Mouse (Mus musculus): ENCODE data around the gene Lpp.

The Lpp gene

DNA sequence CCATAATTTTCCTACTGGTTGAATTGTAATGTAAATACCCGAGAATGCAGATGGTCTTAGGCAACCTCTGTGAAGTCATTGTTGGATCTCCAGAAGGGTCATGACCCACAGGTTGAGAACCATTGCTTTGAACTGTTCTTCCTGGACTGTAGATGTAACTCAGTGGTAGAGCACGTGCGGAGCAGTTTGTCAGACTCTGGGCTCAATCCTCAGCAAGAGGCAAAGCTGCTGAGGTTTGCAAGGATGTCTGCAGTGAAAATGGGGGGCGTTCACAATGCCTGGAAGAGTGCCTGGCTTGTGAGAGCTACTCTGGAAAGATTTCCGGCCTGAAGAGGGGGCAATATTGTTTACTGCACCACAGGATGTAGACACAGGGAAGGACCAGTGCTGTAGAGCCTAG, 6.2 kb downstream of the Lpp start:
- DNase-seq (ENCODE audit: low spot score in 2 of 2): no peak

DNA sequence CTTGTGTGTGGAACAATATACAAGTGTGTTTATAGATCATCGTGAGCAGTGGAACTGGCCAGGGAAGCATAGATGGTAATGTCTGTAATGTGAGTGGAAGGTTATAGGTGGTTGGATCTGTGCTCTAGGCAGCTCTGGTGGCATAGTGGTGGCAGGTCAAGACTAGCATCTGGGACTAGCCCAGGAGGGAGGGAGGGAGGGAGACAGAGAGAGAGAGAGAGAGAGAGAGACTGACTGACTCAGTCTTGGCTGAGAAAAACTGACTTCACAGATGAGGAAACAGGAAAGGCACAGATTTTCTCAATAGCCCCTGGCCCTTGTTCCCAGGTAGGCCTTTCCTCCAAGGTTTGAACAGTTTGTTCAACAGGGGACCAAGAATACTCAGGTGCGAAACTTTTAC, 7.5 kb downstream of the Lpp start:
- no peak for DNase-seq (ENCODE audit: low spot score in 2 of 2)

DNA sequence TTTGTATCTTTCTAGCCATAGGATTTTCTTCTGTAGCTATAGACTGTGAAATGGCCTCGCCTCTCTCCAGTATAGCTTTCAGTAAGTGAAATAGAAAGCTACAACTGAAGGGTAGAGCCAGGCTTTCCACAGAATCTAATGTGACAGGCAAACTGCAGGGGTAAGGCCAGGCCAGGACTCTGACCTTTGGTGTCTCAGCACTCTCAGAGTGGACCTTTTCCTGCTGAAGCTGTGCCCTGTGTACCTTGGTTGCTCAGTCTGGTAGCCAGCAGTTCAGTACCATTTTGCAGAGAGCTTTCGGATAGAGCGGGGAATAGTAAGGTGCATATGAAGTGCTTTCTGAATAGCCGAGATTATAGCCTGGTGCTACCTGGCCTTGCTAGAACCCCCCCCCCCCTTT, 9.5 kb downstream of the Lpp start:
- no peak for DNase-seq (ENCODE audit: low spot score in 2 of 2)

DNA sequence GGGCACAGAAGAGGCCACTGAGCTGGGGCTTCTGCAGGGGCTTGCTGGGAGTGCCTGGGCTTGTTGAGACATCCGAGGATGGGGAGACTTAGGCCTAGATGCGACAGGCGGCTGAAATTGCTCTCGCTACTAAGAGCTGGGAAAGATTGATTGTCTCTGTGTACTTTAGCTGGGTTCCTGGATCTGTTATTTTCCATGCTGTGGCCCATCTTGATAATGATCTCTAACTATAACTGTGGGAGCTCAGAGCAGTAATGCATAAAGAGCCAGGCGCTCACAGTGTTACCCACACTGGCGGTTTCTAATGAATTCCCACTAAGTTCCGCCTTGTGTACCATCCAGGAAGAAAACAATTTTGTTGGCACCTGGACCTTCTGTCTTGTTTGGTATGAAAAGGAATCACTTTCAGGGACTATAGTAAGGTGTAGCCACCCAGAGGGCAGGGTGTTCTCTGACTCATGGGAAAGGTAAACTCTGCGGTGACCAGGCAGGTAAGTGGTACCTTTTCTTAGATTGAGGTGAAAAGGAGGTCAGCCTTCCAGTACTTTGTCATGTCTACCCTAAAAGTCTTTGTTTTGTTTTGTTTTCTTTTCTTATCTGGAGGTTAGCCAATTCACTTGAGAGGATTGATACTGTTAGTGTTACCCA, 10.6 kb downstream of the Lpp start:
- no peak for DNase-seq (ENCODE audit: low spot score in 2 of 2)

DNA sequence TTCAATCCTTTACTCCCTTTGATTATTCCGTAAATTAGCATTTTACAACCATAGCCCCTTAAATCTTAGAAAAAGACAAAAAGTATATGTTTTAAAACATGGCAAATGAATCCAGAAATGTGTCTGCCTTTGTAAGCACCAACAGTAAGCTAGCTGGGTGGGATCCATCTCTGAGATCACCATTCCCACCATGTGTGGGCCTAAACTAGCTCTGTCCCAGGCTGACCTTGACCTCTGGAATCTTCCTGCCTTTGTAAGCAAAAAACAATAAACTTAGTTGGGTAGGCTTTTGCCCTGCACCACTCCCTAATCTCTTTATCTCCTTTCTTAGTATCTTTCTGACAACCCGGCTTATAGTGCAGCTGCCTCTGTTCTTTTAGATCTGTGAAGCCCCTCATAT, 13.2 kb downstream of the Lpp start:
- no peak for DNase-seq (ENCODE audit: low spot score in 2 of 2)

DNA sequence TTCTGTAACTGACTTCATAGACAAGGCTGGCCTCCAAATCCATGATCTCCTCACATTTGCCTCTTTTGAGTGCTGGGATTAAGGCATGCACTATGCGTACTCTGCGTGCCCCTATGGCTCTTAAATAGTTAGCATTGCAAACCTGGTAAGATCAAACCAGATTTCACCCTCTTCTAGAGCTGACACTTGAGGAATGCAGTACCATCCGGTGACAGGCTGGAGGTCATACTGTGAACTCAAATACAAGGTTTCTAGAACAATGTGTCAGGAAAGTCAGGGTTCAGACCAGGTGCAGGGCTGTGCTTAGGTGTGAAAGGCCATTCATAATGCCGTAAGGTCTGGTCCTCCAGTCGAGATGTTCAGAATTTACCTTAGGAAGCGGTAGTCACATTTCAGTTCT, 18.0 kb downstream of the Lpp start:
- no peak for DNase-seq (ENCODE audit: low spot score in 2 of 2)

DNA sequence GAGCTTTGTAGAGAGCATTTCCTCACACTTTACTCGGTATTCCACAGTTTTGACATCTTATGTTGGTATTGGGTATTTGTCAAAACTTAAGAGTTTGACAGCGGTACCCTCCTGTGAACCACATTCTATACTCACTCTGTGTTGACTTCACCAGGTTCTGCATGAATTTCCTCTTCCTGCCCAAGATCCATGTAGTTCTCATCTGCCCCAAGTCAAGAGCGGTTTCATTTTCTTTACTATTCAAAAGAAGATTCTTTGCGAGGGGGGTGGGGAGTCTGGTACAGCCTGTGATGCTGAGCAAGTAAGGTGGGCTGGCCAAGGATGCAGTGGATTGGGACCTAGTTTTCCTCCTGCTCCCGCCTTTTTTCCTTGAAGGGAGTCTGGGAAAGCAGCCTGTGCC, 18.9 kb downstream of the Lpp start:
- no peak for DNase-seq (ENCODE audit: low spot score in 2 of 2)

DNA sequence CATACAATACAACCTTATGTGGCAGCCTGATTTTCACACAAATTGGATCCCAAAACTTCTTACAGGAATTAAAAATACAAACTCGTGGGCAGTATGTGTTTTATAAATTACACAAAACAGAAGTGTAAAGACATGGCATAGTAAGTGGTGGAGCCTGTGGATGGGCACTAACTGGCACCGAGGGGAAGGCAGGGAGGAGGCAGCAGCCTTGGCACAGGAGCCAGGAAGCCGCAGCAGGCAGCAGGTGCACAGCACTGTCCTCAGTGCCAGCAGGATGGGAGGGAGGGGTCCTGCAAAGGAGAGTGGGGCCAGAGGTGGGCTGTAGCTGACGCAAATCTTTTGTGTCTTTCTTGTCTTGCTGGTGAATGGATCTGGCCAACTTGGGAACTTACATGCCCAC, 19.8 kb downstream of the Lpp start:
- DNase-seq (ENCODE audit: low spot score in 2 of 2): no peak

DNA sequence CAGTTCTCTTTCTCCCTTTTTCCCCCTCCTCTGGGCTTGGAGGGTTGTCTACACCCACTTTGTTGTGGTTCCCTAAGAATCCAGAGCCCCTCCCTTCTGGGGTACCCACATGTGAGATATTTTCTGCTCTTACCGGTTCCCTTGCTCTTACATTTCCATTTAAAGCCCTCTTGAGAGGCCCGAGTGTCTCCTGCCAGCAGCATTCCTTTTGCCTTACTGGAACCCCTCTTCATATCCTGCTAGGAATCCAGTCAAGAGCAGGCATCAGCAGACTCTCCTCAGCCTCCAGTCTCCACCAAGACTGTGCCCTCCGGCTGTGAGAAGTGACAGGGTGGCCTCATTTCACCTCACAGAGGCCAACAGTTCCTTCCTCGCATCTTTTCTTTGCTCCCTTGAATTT, 24.7 kb downstream of the Lpp start:
- DNase-seq (ENCODE audit: low spot score in 2 of 2): no peak

DNA sequence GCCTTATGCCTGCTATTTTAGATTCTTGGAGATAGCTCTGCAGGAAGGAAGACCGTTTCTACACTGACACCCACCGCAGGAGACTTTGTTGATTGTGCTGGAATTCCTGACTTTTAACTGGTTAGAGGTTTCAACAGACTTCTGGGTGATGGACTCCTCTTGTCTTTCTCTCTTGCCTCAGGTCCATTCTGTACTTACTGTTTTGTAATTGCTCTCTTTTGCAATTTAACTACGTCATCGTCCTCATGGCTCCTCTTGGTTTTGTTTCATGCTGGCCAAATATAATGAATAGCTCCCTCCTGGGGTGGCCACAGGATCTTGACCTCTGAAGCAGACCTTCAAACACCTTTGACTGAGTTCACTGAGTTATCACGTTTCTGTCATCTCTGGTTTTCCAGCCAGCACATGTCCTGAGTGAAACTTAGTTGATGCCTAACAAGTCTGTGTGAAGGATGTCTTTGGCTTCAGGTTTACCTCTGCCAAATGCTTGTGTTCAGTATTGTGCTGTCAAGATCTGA, 27.4 kb downstream of the Lpp start:
- no peak for DNase-seq (ENCODE audit: low spot score in 2 of 2)

DNA sequence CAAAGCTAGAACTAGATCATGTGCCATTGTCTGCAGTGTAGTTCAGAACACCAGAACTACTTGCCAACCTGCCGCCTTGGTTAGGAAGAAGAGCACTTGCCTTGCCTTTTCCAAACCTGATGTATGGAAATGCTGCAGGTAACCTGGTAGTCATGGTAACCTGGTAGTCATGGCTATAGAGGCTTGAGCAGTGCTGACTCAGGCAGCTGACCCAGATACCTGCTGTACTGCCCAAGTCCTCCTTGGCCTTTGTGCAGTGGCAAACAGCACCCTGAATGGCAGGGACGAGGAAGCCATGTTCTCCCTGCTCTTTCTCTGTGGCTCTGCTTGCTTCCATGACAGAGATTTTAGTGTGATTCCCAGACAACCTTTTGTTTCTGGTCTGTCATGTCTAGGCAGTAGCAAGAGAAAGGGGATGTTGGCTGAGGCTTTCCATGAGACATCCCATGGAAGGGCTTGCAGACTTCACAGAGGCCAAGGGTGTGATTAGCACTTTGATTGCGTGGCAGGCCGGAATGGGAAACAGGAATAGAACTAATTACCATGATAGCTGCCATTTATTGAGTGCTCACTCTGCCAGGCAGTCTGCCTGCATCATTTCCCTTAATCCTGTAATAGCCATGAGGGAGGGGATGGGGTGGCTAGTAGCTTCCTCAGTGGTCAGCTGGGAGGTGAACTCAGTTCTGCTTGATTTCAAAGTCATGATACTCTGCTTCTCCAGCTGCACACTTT, 28.5 kb downstream of the Lpp start:
- no peak for DNase-seq (ENCODE audit: low spot score in 2 of 2)

DNA sequence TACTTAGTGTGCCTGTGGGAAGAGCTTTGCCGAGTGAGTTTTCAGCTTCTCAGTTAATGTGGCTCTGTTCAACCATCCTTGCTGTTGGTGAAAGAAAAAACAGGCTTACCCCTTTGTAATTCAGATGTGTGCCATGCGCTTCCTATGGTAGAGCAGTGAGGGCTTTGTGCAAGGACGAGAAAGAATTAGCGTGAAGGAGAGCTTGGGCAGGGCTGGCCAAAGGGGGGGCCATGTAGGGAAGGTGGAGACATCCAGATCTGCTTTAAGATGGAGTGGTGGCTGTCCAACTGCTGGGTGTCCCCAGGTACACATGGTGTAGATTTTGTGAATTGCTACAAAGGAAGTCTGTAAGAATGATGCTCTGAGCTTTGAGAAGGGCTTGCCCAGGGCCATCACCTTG, 29.9 kb downstream of the Lpp start:
- DNase-seq (ENCODE audit: low spot score in 2 of 2): no peak

DNA sequence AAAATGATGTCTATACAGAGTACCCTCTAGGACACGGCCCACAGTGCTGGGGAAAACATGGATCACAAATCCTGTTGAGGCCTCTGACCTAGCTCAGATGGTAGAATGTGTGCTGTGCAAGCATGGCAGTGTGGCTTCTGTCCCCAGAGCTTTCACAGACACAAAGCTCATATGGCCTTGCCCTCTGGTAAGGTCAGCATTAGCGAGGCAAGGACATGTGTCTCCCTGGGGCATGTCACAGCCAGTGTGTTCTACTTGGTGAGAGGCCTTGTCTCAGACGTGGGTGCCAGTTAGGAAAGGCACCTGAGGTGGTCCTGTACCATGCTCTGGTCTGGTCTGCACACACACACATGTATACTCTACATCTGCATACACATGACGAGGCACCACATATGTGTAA, 30.4 kb downstream of the Lpp start:
- DNase-seq (ENCODE audit: low spot score in 2 of 2): no peak

DNA sequence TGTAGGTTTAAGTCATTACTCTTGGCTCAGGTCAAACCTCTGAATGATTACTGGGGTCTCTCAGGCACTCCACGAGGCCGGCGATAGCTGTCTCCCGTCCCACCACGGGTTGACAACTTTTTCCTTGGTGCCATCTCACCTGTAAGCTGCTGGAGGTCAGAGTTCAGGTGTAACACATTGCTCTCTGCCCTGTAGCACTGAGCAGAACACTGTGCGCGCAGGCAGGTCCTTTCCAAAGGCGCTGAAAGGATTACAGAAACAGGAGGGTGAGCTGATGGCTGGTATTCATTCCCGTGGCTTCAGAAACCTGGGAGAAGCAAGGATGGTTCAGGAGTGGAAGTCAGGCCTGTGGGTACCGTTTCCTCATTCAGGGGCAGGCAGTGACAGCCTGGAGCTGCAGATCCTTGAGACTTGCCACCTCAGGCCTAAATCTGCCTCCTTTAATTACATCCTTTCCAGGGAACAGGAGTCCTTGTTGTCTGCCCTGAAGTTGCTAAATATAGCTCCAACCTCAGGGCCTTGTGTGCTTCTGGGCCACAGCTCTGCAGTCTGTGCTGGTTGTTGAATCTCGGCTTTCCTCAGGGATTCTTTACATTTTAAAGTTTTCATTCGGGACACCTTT, 31.2 kb downstream of the Lpp start:
- no peak for DNase-seq (ENCODE audit: low spot score in 2 of 2)

DNA sequence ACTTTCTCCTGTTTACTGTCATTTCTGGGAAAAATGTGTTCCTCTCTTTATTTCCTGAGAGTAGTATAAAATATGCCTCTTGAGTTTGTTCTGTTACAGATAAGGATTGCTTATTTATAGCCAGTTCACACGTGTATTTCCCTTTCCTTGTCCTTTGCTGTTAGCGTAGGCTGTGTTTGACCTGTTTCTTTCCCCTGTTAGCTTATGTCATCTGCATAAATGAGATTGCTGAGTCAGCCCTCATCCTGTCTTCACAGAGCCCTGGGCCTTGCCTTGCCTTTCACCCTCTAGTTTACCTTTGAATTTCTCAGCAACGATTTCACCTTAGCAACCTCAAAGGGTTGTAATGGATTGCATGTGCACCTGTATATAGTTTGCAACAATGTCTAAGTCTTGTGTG, 32.5 kb downstream of the Lpp start:
- no peak for DNase-seq (ENCODE audit: low spot score in 2 of 2)

DNA sequence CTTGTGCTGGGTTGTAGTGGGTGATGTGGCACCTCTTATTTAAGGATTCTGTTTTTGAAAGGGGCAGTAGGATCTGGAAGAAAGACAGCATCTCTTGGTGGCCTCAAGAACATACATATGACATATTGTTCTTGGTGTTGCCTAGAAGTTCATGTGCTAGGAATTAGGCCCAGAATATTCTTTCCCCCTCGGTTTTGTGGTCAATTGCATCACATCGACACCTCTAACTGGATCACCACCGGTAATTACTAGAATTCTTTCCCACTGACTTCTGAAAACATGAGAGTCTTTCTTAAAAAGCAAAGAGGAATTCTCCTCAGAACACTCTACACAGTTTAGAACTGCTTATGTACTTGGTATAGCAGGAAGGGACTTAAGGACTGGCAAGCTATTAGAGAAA, 34.3 kb downstream of the Lpp start:
- DNase-seq (ENCODE audit: low spot score in 2 of 2): no peak

DNA sequence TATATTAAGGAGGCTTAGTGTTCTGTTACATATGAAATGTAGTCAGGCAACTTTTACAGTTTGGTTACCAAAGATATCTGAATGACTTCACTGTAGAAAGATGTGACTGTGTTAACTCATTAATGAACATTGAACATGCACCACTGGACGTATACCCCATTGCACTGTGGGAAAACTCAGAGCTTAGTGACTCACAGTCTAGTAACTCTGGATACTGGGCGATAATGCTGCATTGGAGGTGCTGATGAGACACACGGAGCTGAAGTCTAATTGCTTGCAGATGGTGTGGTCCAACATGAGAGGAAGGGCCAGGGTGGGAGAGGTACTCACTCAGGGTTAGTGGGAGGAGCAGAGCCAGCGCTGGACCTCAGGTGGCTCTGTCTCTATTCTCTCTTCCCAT, 34.7 kb downstream of the Lpp start:
- DNase-seq (ENCODE audit: low spot score in 2 of 2): no peak

DNA sequence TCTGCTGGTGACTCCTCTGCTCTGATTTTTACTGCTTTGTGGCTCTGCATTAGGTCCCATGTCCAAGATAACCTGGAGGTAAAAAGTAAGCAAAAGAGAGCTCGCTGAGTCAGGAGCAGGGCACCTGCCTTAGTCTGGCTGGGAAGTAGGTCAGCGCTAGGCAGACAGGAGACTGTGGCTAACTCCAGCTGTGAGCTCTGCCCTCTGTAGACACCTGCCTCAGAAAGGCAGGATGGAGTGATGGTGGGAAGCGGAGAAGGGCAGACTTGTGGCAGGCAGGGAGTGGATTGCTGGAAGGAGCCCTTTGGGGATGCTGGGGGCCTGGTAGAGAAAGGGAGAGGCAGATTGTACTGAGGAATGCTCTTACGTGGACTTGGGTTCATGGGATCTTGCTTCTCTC, 35.4 kb downstream of the Lpp start:
- DNase-seq (ENCODE audit: low spot score in 2 of 2): no peak

DNA sequence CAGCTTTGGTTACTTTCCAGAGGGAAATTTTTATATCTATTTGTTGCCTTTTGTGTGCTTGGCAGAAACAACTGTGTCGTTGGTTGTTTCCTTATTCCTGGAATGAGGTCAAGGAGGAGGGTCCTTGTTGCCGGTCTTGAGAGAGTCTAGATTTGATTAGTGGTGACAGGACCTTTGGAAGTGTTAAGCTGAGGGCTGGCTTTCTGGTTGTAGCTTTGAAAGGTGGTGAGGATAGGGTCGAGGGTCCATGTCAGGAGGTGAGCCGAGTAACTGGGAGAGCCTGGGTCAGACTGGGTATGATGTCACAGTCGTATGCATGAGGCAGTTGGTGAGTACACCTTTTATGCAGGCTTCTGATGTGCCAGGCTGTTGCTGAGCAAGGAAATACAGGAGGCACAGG, 36.4 kb downstream of the Lpp start:
- DNase-seq (ENCODE audit: low spot score in 2 of 2): no peak

DNA sequence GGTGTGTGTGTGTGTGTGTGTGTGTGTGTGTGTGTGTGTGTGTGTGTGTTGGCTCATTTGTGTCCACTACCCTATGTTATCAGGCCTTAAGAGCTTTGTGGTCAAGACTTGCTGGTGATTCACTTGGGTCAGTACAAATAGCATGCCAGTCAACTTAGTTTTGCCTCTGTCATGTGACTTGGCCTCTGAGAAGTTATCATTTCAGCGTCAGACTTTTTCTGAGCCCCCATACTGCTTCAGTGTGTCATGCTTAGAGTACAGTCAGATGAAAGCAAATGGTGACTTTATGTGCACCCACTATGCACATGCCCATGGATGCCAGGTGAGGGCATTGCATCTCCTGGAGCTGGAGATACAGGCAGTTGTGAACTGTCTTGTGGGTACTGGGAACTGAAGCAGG, 38.5 kb downstream of the Lpp start:
- no peak for DNase-seq (ENCODE audit: low spot score in 2 of 2)

DNA sequence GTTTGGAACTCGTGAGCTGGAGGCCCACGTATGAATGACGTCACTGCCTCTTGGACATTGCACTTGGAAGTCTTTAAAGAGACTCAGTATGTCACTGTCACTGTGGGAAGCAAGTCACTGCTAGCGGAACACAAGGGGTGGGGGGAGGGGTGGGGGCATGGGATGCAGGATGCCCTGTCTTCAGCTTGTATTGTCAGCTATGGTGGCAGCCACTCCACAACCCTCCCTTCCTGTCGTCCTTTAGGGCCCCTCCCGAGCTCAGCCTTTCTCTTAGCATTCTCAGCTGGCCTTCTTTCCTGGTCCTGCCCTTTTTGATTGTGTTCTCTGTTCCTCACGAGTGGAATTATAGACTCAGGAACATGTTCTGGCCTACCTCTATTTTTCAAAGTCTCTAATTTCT, 40.3 kb downstream of the Lpp start:
- DNase-seq (ENCODE audit: low spot score in 2 of 2): no peak

DNA sequence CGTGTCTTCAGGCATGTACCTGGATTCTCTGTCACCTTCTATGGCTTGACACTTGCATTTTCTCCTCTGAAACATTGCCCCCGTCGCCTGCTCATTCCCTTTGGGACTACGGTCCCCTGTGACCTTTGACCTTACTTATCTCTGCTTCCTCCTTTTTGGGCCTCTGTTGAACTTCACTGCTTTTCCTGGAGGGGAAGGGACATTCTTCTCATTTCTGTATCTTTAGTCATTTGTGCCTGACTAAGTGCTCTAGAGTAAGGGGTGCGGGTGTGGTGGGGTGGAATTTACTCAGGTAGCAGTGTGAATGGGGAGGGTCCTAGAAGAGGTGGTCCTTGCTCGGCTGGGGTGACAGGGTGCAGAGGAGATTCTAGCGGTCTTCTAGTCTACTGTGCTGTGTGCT, 40.7 kb downstream of the Lpp start:
- no peak for DNase-seq (ENCODE audit: low spot score in 2 of 2)

DNA sequence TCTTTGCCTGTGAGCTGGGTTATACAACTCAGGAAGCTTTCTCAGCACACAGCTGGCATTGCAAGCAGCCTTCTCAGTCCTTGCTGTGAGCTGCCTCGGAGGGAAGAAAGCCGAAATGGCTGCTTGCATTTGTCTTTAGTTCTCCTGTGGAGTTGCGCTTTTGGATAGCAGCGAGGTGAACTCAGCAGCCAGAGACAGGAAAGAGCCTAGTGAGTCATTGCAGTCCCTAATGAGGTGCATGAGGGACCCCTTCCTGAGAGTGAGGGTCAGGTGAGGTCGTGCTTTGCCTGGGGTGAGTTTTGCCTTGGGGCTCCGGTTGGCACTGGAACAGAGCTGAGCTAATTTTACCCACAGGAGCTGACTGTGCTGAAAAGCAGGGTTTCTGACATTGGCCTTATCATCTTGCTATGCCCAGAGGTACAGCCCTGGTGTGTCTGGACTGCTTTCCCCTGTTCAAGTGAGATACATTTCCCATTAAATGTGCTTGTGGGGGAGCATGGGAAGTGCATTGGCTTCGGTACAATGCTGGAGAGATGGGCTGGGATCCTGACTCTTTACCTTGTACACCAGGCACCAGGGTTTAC, 41.3 kb downstream of the Lpp start:
- DNase-seq (ENCODE audit: low spot score in 2 of 2): no peak
